17 mouse cellular contexts compared by ENCODE assay signal in genomic region chr7:128551087-128551457, GRCm38 (mm10). TPM values are rescaled to one million over a fixed set of nuclear protein-coding genes. Genes with fewer than 3 reads are reported as not detected.
DNase-seq lines count a peak whose midpoint lies in the region; ATAC-seq and TF ChIP-seq lines count a peak whose summit lies in the region.
"Had no signal": no experiment of that assay in that cellular context is flagged by ENCODE, and none has a peak within 500 bp of the region (broad histone marks: within the 10 kb centered on the region; RNA-seq: fewer than 3 reads in every experiment).

No protein-coding gene starts in this region.

- peak overlapping the region; percentile 81 for H3K27ac ChIP-seq in midbrain, embryonic 12.5 days (replicated peaks)
- H3K27ac ChIP-seq in liver, postnatal 0 days (ENCODE audit: low read depth): no peak overlapping the region
- H3K27ac ChIP-seq: embryonic facial prominence, embryonic 10.5 days; heart, embryonic 10.5 days; limb, embryonic 10.5 days; liver, embryonic 13.5 days had no signal

- H3K27me3 ChIP-seq in midbrain, embryonic 12.5 days: 0 out of 2 replicates have a peak, but pooled peaks cover 4% of the 10 kb centered on the region
- no peaks in the 10 kb centered on the region for H3K27me3 ChIP-seq in liver, postnatal 0 days (ENCODE audit: insufficient read depth, low read length)
- H3K27me3 ChIP-seq: liver, embryonic 13.5 days had no signal

- no peak overlapping the region for H3K9ac ChIP-seq in midbrain, embryonic 12.5 days (replicated peaks)
- H3K9ac ChIP-seq in liver, postnatal 0 days (replicated peaks): no peak overlapping the region
- H3K9ac ChIP-seq: liver, embryonic 13.5 days had no signal

- H3K4me1 ChIP-seq in midbrain, embryonic 12.5 days: peaks cover 26% of the 10 kb centered on the region
- no peaks in the 10 kb centered on the region for H3K4me1 ChIP-seq in liver, postnatal 0 days (ENCODE audit: insufficient read depth)

- no peak for ATAC-seq in midbrain, embryonic 12.5 days (ENCODE audit: low FRiP score, low read depth)
- no peak for ATAC-seq in liver, postnatal 0 days

- no peaks in the 10 kb centered on the region for H3K9me3 ChIP-seq in midbrain, embryonic 12.5 days
- no peaks in the 10 kb centered on the region for H3K9me3 ChIP-seq in liver, postnatal 0 days (ENCODE audit: low read length)
- H3K9me3 ChIP-seq: embryonic facial prominence, embryonic 10.5 days; heart, embryonic 10.5 days; limb, embryonic 10.5 days; liver, embryonic 13.5 days had no signal

- H3K36me3 ChIP-seq in midbrain, embryonic 12.5 days: no peaks in the 10 kb centered on the region
- peaks cover 14% of the 10 kb centered on the region for H3K36me3 ChIP-seq in liver, postnatal 0 days (replicated peaks; ENCODE audit: insufficient read depth, low read length)

- WGBS in midbrain, embryonic 12.5 days: 29% methylated on average over 3 of the region's 3 CpGs
- 51% methylated on average over 3 of the region's 3 CpGs for WGBS in liver, postnatal 0 days (ENCODE audit: insufficient replicate concordance)

- TF ChIP-seq CTCF in liver, postnatal 0 days (IDR thresholded peaks at IDR 0.05; ENCODE audit: low read depth): no peak

- H3K4me3 ChIP-seq in midbrain, embryonic 12.5 days: no peak overlapping the region
- H3K4me3 ChIP-seq in liver, postnatal 0 days (ENCODE audit: low read depth, low read length): no peak overlapping the region
- H3K4me3 ChIP-seq: embryonic facial prominence, embryonic 10.5 days; heart, embryonic 10.5 days; limb, embryonic 10.5 days; liver, embryonic 13.5 days had no signal

- no peak for TF ChIP-seq EP300 in liver, postnatal 0 days (IDR thresholded peaks at IDR 0.05; ENCODE audit: low read depth)

- H3K4me2 ChIP-seq in midbrain, embryonic 12.5 days (replicated peaks): 0 out of 2 replicates have a peak overlapping the region, but pooled peaks have one; percentile 5
- no peak overlapping the region for H3K4me2 ChIP-seq in liver, postnatal 0 days (ENCODE audit: low read depth, low read length)
- H3K4me2 ChIP-seq: liver, embryonic 13.5 days had no signal

- peak; percentile 60 for DNase-seq in cerebellum, postnatal 10 days
- DNase-seq in cerebellum, postnatal 4 days (ENCODE audit: low spot score in 2 of 2): no peak
- peak; percentile 21 to 34 for DNase-seq in right cerebral cortex, adult 2 months (ENCODE audit: low spot score in 2 of 2)
- DNase-seq in right cerebral cortex, adult 18-20 months: no peak
- no peak for DNase-seq in liver, postnatal 0 days
- no peak for DNase-seq in gastrocnemius, postnatal 10 days
- no peak for DNase-seq in lung, postnatal 25 days (ENCODE audit: low spot score)
- DNase-seq: adrenal gland, postnatal 10 days; cerebellum, adult 9-11 months; gastrocnemius, postnatal 14 days; liver, embryonic 13.5 days; lung, postnatal 36 days; thymus, postnatal 14 days had no signal

RNA-seq across cellular contexts. Expression of gene Bag3, which starts 27.7 kb away (rescaled TPM):
- polyA plus RNA-seq in midbrain, embryonic 12.5 days (2016; fragmentation: Nextera tagmentation; extraction: Ambion mirVana): 3.9 and 4.6 TPM in 2 replicates
- polyA plus RNA-seq in liver, postnatal 0 days (2015; fragmentation: Nextera tagmentation; extraction: Ambion mirVana): 3.6 and 3.7 TPM in 2 replicates
- total RNA-seq in gastrocnemius, postnatal 10 days (2021): 10 to 100 TPM; 85.7 to 94.3 TPM

Comparison
In these comparisons a context has a peak if more than half of its experiments do, and no peak if none do; other contexts are left out.
1. DNase-seq: peak in cerebellum, postnatal 10 days (2 of 2) and right cerebral cortex, adult 2 months (2 of 2); none in cerebellum, postnatal 4 days (0 of 2), right cerebral cortex, adult 18-20 months (single experiment), liver, postnatal 0 days (single experiment), gastrocnemius, postnatal 10 days (single experiment) and lung, postnatal 25 days (single experiment).